Comparison of ENCODE assay signal across 8 mouse cellular contexts in the genomic region with DNA sequence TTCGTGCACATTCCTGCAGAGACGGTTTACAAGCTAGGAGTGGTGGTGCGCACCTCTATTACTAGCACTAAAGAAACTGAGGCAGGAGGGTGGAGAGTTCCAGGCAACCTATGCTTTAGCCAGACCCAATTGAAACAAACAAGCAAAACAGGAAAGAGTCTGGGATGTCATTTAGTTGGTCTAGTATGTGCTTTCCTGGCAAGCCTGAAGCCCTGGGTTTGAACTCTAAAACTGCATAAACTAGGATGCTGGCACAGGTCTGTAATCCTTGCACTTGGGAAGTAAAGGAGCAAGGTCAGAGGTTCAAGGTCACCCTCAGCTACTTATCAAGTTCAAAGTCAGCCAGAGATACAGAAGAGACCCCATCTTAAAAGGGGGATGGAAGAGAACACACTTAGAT. TPM values are rescaled to one million over a fixed set of nuclear protein-coding genes. Genes with fewer than 3 reads are reported as not detected.
DNase-seq lines count a peak whose midpoint lies in the region; ATAC-seq and TF ChIP-seq lines count a peak whose summit lies in the region.

No protein-coding gene starts in this region.

- TF ChIP-seq POLR2A in olfactory bulb, adult 2 months (IDR thresholded peaks at IDR 0.05; ENCODE audit: insufficient read depth, low read depth, low read length), result no peak

- peak overlapping the region; percentile 45 for H3K4me3 ChIP-seq in lung, embryonic 16.5 days (ENCODE audit: low read length)
- peak overlapping the region; percentile 41 for H3K4me3 ChIP-seq in embryonic facial prominence, embryonic 15.5 days (replicated peaks)
- H3K4me3 ChIP-seq in limb, embryonic 10.5 days, result peak overlapping the region; percentile 56
- peak overlapping the region; percentile 43 for H3K4me3 ChIP-seq in olfactory bulb, adult 2 months (ENCODE audit: insufficient read depth, low read depth, low read length)

- ATAC-seq in lung, embryonic 16.5 days (ENCODE audit: low read depth), result no peak
- no peak for ATAC-seq in embryonic facial prominence, embryonic 15.5 days (ENCODE audit: insufficient number of reproducible peaks, low FRiP score, low TSS enrichment, low read depth)
- ATAC-seq in cerebellum, adult (ENCODE audit: insufficient number of reproducible peaks, low FRiP score, low TSS enrichment), result no peak

- no peaks in the 10 kb centered on the region for H3K36me3 ChIP-seq in lung, embryonic 16.5 days (ENCODE audit: control insufficient read depth, insufficient read depth, low read length)
- no peaks in the 10 kb centered on the region for H3K36me3 ChIP-seq in embryonic facial prominence, embryonic 15.5 days
- H3K36me3 ChIP-seq in limb, embryonic 10.5 days, result no peaks in the 10 kb centered on the region

- H3K4me1 ChIP-seq in lung, embryonic 16.5 days (replicated peaks; ENCODE audit: control insufficient read depth, insufficient read depth, low read length), result peaks cover 14% of the 10 kb centered on the region
- H3K4me1 ChIP-seq in embryonic facial prominence, embryonic 15.5 days, result peaks cover 27% of the 10 kb centered on the region
- peaks cover 41% of the 10 kb centered on the region for H3K4me1 ChIP-seq in limb, embryonic 10.5 days
- peaks cover 26% of the 10 kb centered on the region for H3K4me1 ChIP-seq in olfactory bulb, adult 2 months (ENCODE audit: control insufficient read depth, insufficient read depth, low read length)

- peaks cover 32% of the 10 kb centered on the region for H3K27me3 ChIP-seq in lung, embryonic 16.5 days (ENCODE audit: control insufficient read depth, insufficient read depth, low read depth, low read length)
- peaks cover 46% of the 10 kb centered on the region for H3K27me3 ChIP-seq in embryonic facial prominence, embryonic 15.5 days
- H3K27me3 ChIP-seq in limb, embryonic 10.5 days (ENCODE audit: low read depth, poor library complexity, severe bottlenecking), result peaks cover 100% of the 10 kb centered on the region

- WGBS in lung, embryonic 16.5 days, result 28% methylated on average over 3 of the region's 3 CpGs
- WGBS in embryonic facial prominence, embryonic 15.5 days, result 23% methylated on average over 3 of the region's 3 CpGs
- WGBS in limb, embryonic 10.5 days, result 14% methylated on average over 3 of the region's 3 CpGs
- WGBS in olfactory bulb, adult 2 months, result 33% methylated on average over 3 of the region's 3 CpGs

- no peaks in the 10 kb centered on the region for H3K9me3 ChIP-seq in lung, embryonic 16.5 days (ENCODE audit: control insufficient read depth, low read length)
- H3K9me3 ChIP-seq in embryonic facial prominence, embryonic 15.5 days (replicated peaks), result no peaks in the 10 kb centered on the region
- H3K9me3 ChIP-seq in limb, embryonic 10.5 days (replicated peaks), result no peaks in the 10 kb centered on the region

- no peak for DNase-seq in lung, postnatal 14 days
- no peak for DNase-seq in limb, embryonic 10.5 days (ENCODE audit: low spot score)
- no peak for DNase-seq in right cerebral cortex, postnatal 25 days
- DNase-seq in thymus, postnatal 10 days (ENCODE audit: low spot score in 2 of 2), result no peak

- H3K27ac ChIP-seq in lung, embryonic 16.5 days (ENCODE audit: low read length), result no peak overlapping the region
- no peak overlapping the region for H3K27ac ChIP-seq in embryonic facial prominence, embryonic 15.5 days (replicated peaks)
- H3K27ac ChIP-seq in limb, embryonic 10.5 days, result peak overlapping the region; percentile 78
- no peak overlapping the region for H3K27ac ChIP-seq in olfactory bulb, adult 2 months (ENCODE audit: insufficient read depth, low read depth, low read length)

- H3K9ac ChIP-seq in lung, embryonic 16.5 days (ENCODE audit: low read length), result peak overlapping the region; percentile 51; the same call in 1 of the 2 replicates
- no peak overlapping the region for H3K9ac ChIP-seq in embryonic facial prominence, embryonic 15.5 days

- H3K4me2 ChIP-seq in lung, embryonic 16.5 days (ENCODE audit: low read depth, low read length), result peak overlapping the region; percentile 68
- peak overlapping the region; percentile 81 for H3K4me2 ChIP-seq in embryonic facial prominence, embryonic 15.5 days (replicated peaks)

- TF ChIP-seq CTCF in olfactory bulb, adult 2 months (IDR thresholded peaks at IDR 0.05; ENCODE audit: insufficient read depth, low read depth, low read length), result no peak

RNA-seq across cellular contexts. Expression of gene Poll, which starts 18.3 kb away (rescaled TPM):
- 17.4 and 18.7 TPM in 2 replicates for polyA plus RNA-seq in lung, embryonic 16.5 days (2015; fragmentation: Nextera tagmentation; extraction: Ambion mirVana)
- polyA plus RNA-seq in embryonic facial prominence, embryonic 15.5 days (2015; fragmentation: Nextera tagmentation; extraction: Ambion mirVana), result 14.4 and 15.5 TPM in 2 replicates
- polyA plus RNA-seq in limb, embryonic 10.5 days (2016; fragmentation: Nextera tagmentation; extraction: Ambion mirVana), result 22.6 and 25.9 TPM in 2 replicates
- polyA plus RNA-seq in olfactory bulb, adult 2 months (2012; ENCODE audit: insufficient read depth, insufficient read length, low replicate concordance, missing spikeins), result not detected in 2 replicates

RNA-seq across cellular contexts. Expression of gene Gm17018, which starts 18.4 kb away (rescaled TPM):
- polyA plus RNA-seq in lung, embryonic 16.5 days (2015; fragmentation: Nextera tagmentation; extraction: Ambion mirVana), result 55.0 and 60.5 TPM in 2 replicates
- polyA plus RNA-seq in embryonic facial prominence, embryonic 15.5 days (2015; fragmentation: Nextera tagmentation; extraction: Ambion mirVana), result 46.0 and 53.7 TPM in 2 replicates
- polyA plus RNA-seq in limb, embryonic 10.5 days (2016; fragmentation: Nextera tagmentation; extraction: Ambion mirVana), result 43.0 and 43.6 TPM in 2 replicates
- not detected in 2 replicates for polyA plus RNA-seq in olfactory bulb, adult 2 months (2012; ENCODE audit: insufficient read depth, insufficient read length, low replicate concordance, missing spikeins)

Comparison
In these comparisons a context has a peak if more than half of its experiments do, and no peak if none do; other contexts are left out.
1. RNA of gene Poll, which starts 18.3 kb away (polyA plus RNA-seq): 22.6 to 25.9 TPM in limb, embryonic 10.5 days, 17.4 to 18.7 TPM in lung, embryonic 16.5 days and 14.4 to 15.5 TPM in embryonic facial prominence, embryonic 15.5 days; not detected in olfactory bulb, adult 2 months; every median in the first group is over 10 times any median in the second.
2. RNA of gene Gm17018, which starts 18.4 kb away (polyA plus RNA-seq): 55.0 to 60.5 TPM in lung, embryonic 16.5 days, 46.0 to 53.7 TPM in embryonic facial prominence, embryonic 15.5 days and 43.0 to 43.6 TPM in limb, embryonic 10.5 days; not detected in olfactory bulb, adult 2 months; every median in the first group is over 10 times any median in the second.
3. Peak in every context shown above with its lines, with median percentiles within 50 percentile points of each other: H3K4me3 ChIP-seq.